In genomic region chrX:142980855-142981529, GRCm38 (mm10) we compare ENCODE assay signal across 16 mouse cellular contexts.
"Had no signal": no experiment of that assay in that cellular context is flagged by ENCODE, and none has a peak within 500 bp of the region (broad histone marks: within the 10 kb centered on the region; RNA-seq: fewer than 3 reads in every experiment).

No protein-coding gene starts in this region.

- DNase-seq: kidney, adult 18-20 months; kidney, postnatal 25 days; layer of hippocampus, adult 9-11 months; layer of hippocampus, postnatal 36 days; lung, adult 2 months; lung, postnatal 14 days; lung, postnatal 4 days; midbrain, embryonic 14.5 days; spleen, adult 18-20 months; thymus, postnatal 25 days had no signal

- H3K9ac ChIP-seq: stomach, embryonic 15.5 days had no signal

- H3K4me3 ChIP-seq: layer of hippocampus, adult 2 months; left cerebral cortex, adult 2 months; stomach, embryonic 15.5 days had no signal

- H3K4me1 ChIP-seq: stomach, embryonic 15.5 days had no signal

- ATAC-seq: inflammation-experienced regulatory T-cells, adult 6 months had no signal

- H3K36me3 ChIP-seq: stomach, embryonic 15.5 days had no signal

- H3K4me2 ChIP-seq: midbrain, embryonic 11.5 days; stomach, embryonic 15.5 days had no signal

- H3K27ac ChIP-seq: kidney, postnatal 0 days; layer of hippocampus, adult 2 months; left cerebral cortex, adult 2 months; stomach, embryonic 15.5 days had no signal

- H3K9me3 ChIP-seq: stomach, embryonic 15.5 days had no signal
